In the genomic region with DNA sequence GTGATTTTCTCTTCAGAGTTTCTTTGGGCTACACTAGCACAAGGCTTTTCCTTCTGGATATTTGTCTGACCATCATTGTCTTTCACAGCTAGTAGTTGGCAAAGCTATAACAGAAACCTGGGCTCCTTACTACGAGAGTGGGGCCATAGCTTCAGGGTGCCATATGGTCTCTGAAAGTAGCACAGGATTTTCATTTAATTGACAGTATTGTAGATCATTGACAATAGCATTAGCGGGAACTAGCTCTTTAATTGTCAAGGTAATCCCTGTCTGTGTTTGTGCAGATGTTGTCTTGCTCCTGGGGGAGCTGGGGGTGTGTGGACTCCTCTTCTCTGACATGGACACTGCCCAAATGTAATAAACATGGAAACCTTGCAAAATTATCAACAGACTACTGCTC, we compare ENCODE assay signal across 18 mouse cellular contexts. TPM values are rescaled to one million over a fixed set of nuclear protein-coding genes. Genes with fewer than 3 reads are reported as not detected.
DNase-seq lines count a peak whose midpoint lies in the region; ATAC-seq lines count a peak whose summit lies in the region.
"Had no signal": no experiment of that assay in that cellular context is flagged by ENCODE, and none has a peak within 500 bp of the region (broad histone marks: within the 10 kb centered on the region; RNA-seq: fewer than 3 reads in every experiment).

No protein-coding gene starts in this region.

- ATAC-seq in forebrain, embryonic 12.5 days (ENCODE audit: low FRiP score) = 0 out of 2 replicates have a peak, but pooled peaks have one; percentile 20
- ATAC-seq in forebrain, embryonic 14.5 days = peak; percentile 54; the same call in 1 of the 2 replicates
- peak; percentile 67; the same call in 1 of the 2 replicates for ATAC-seq in midbrain, embryonic 11.5 days (ENCODE audit: low FRiP score)

- 41% methylated on average over 2 of the region's 2 CpGs for WGBS in forebrain, embryonic 12.5 days
- WGBS in forebrain, embryonic 10.5 days = 58% methylated on average over 2 of the region's 2 CpGs
- 18% methylated on average over 2 of the region's 2 CpGs for WGBS in forebrain, embryonic 14.5 days
- WGBS in midbrain, embryonic 11.5 days = 46% methylated on average over 2 of the region's 2 CpGs

- H3K4me1 ChIP-seq in forebrain, embryonic 12.5 days = peaks cover 11% of the 10 kb centered on the region
- H3K4me1 ChIP-seq in forebrain, embryonic 10.5 days = no peaks in the 10 kb centered on the region; the same call in 1 of the 2 replicates
- H3K4me1 ChIP-seq in forebrain, embryonic 14.5 days (ENCODE audit: control insufficient read depth, insufficient read depth, low read length) = no peaks in the 10 kb centered on the region
- H3K4me1 ChIP-seq in midbrain, embryonic 11.5 days (ENCODE audit: control insufficient read depth, insufficient read depth, low read length) = no peaks in the 10 kb centered on the region
- H3K4me1 ChIP-seq: liver, embryonic 13.5 days; lung, embryonic 15.5 days had no signal

- no peak overlapping the region for H3K4me2 ChIP-seq in forebrain, embryonic 12.5 days
- H3K4me2 ChIP-seq in forebrain, embryonic 14.5 days (ENCODE audit: low read length) = no peak overlapping the region
- H3K4me2 ChIP-seq in midbrain, embryonic 11.5 days = no peak overlapping the region
- H3K4me2 ChIP-seq: limb, embryonic 13.5 days; liver, embryonic 13.5 days; lung, embryonic 15.5 days had no signal

- 0 out of 2 replicates have a peak, but pooled peaks cover 2% of the 10 kb centered on the region for H3K9me3 ChIP-seq in forebrain, embryonic 12.5 days
- peaks cover 3% of the 10 kb centered on the region; the same call in 1 of the 2 replicates for H3K9me3 ChIP-seq in forebrain, embryonic 10.5 days
- H3K9me3 ChIP-seq in forebrain, embryonic 14.5 days (replicated peaks; ENCODE audit: control insufficient read depth, low read length) = no peaks in the 10 kb centered on the region
- H3K9me3 ChIP-seq in midbrain, embryonic 11.5 days (ENCODE audit: control insufficient read depth, low read length) = no peaks in the 10 kb centered on the region
- H3K9me3 ChIP-seq: liver, embryonic 13.5 days; lung, embryonic 15.5 days had no signal

- H3K9ac ChIP-seq in forebrain, embryonic 12.5 days = no peak overlapping the region
- no peak overlapping the region for H3K9ac ChIP-seq in forebrain, embryonic 14.5 days (ENCODE audit: low read length)
- no peak overlapping the region for H3K9ac ChIP-seq in midbrain, embryonic 11.5 days (ENCODE audit: low read length)
- H3K9ac ChIP-seq: limb, embryonic 13.5 days; liver, embryonic 13.5 days; lung, embryonic 15.5 days had no signal

- no peaks in the 10 kb centered on the region for H3K36me3 ChIP-seq in forebrain, embryonic 12.5 days (replicated peaks)
- H3K36me3 ChIP-seq in forebrain, embryonic 10.5 days (replicated peaks) = no peaks in the 10 kb centered on the region
- no peaks in the 10 kb centered on the region for H3K36me3 ChIP-seq in forebrain, embryonic 14.5 days (ENCODE audit: control insufficient read depth, insufficient read depth, low read length)
- no peaks in the 10 kb centered on the region for H3K36me3 ChIP-seq in midbrain, embryonic 11.5 days (ENCODE audit: control insufficient read depth, insufficient read depth, low read length)
- H3K36me3 ChIP-seq: limb, embryonic 13.5 days; liver, embryonic 13.5 days; lung, embryonic 15.5 days had no signal

- DNase-seq in forebrain, embryonic 10.5 days (ENCODE audit: extremely low spot score, low spot score) = no peak
- peak; percentile 37 for DNase-seq in forebrain, embryonic 14.5 days (ENCODE audit: low spot score)
- no peak for DNase-seq in midbrain, embryonic 11.5 days (ENCODE audit: low spot score, missing footprints)
- peak; percentile 28 for DNase-seq in retina, embryonic 14.5 days (ENCODE audit: low spot score)
- no peak for DNase-seq in Muller cell, postnatal 12 days (ENCODE audit: inconsistent ontology term)
- no peak for DNase-seq in adrenal gland, postnatal 25 days
- DNase-seq: B cell, adult 2 months; heart, adult 11 months; heart, postnatal 36 days; kidney, adult 11 months; liver, embryonic 13.5 days; right cerebral cortex, postnatal 14 days; thymus, postnatal 4 days had no signal

- no peak overlapping the region for H3K4me3 ChIP-seq in forebrain, embryonic 12.5 days (replicated peaks)
- H3K4me3 ChIP-seq in forebrain, embryonic 10.5 days = no peak overlapping the region
- H3K4me3 ChIP-seq in forebrain, embryonic 14.5 days (ENCODE audit: low read depth, low read length) = no peak overlapping the region
- H3K4me3 ChIP-seq in midbrain, embryonic 11.5 days (ENCODE audit: low read depth, low read length) = no peak overlapping the region
- H3K4me3 ChIP-seq: limb, embryonic 13.5 days; liver, embryonic 13.5 days; lung, embryonic 15.5 days had no signal

- H3K27ac ChIP-seq in forebrain, embryonic 12.5 days = no peak overlapping the region
- H3K27ac ChIP-seq in forebrain, embryonic 10.5 days = no peak overlapping the region
- no peak overlapping the region for H3K27ac ChIP-seq in forebrain, embryonic 14.5 days (ENCODE audit: low read depth, low read length)
- H3K27ac ChIP-seq in midbrain, embryonic 11.5 days (ENCODE audit: low read depth, low read length) = 0 out of 2 replicates have a peak overlapping the region, but pooled peaks have one; percentile 36
- H3K27ac ChIP-seq: kidney, postnatal 0 days; limb, embryonic 13.5 days; liver, embryonic 13.5 days; lung, embryonic 15.5 days; macrophage had no signal

- H3K27me3 ChIP-seq in forebrain, embryonic 12.5 days = no peaks in the 10 kb centered on the region
- H3K27me3 ChIP-seq in forebrain, embryonic 10.5 days (ENCODE audit: poor library complexity, severe bottlenecking) = no peaks in the 10 kb centered on the region
- no peaks in the 10 kb centered on the region for H3K27me3 ChIP-seq in forebrain, embryonic 14.5 days (replicated peaks; ENCODE audit: control insufficient read depth, insufficient read depth, low read length)
- no peaks in the 10 kb centered on the region for H3K27me3 ChIP-seq in midbrain, embryonic 11.5 days (ENCODE audit: control insufficient read depth, insufficient read depth, low read length)
- H3K27me3 ChIP-seq: limb, embryonic 13.5 days; liver, embryonic 13.5 days; lung, embryonic 15.5 days had no signal

RNA-seq across cellular contexts. Expression of gene Marcks, which starts 37.0 kb away (rescaled TPM):
- 291 and 320 TPM in 2 replicates for polyA plus RNA-seq in forebrain, embryonic 12.5 days (2016; fragmentation: Nextera tagmentation; extraction: Ambion mirVana)
- 128 and 131 TPM in 2 replicates for polyA plus RNA-seq in forebrain, embryonic 10.5 days (2016; fragmentation: Nextera tagmentation; extraction: Ambion mirVana)
- 319 and 350 TPM in 2 replicates for polyA plus RNA-seq in forebrain, embryonic 14.5 days (2014; fragmentation: Nextera tagmentation; extraction: Ambion mirVana)
- polyA plus RNA-seq in midbrain, embryonic 11.5 days (2014; fragmentation: Nextera tagmentation; extraction: Ambion mirVana) = 410 and 445 TPM in 2 replicates
- 59.9 and 88.0 TPM in 2 replicates for total RNA-seq in adrenal gland, postnatal 25 days (2021)

Comparison
In these comparisons a context has a peak if more than half of its experiments do, and no peak if none do; other contexts are left out.
1. DNase-seq: peak in forebrain, embryonic 14.5 days (single experiment) and retina, embryonic 14.5 days (single experiment); none in forebrain, embryonic 10.5 days (single experiment), midbrain, embryonic 11.5 days (single experiment), Muller cell, postnatal 12 days (single experiment) and adrenal gland, postnatal 25 days (single experiment).
2. Peak in every context shown above with its lines, with median percentiles within 50 percentile points of each other: ATAC-seq.